Mouse (Mus musculus) adrenal gland, adult 18-20 months (tissue): ENCODE results near the gene Tmem253. TPM values are rescaled to one million over a fixed set of nuclear protein-coding genes. Genes with fewer than 3 reads are reported as not detected.

Experiments used
- total RNA-seq, 2 experiments: library from RNA; stranded (reverse); gene quantifications; 1 replicate in 1 of 2; 2 replicates in 1 of 2; pipeline ENCODE4 v1.2.3; 2021

Tmem253 gene
- total RNA-seq, 2 experiments from 2014 or later: 2.1 to 2.3 TPM

Other genes starting within 250 kb of the Tmem253 start
- gene Ang4, start 242.1 kb upstream of the Tmem253 start, total RNA-seq: not detected
- gene AY358078, start 215.6 kb upstream of the Tmem253 start, total RNA-seq: not detected
- not detected for gene Ear6, start 162.0 kb upstream of the Tmem253 start, total RNA-seq
- 10 to 100 TPM; 30.5 to 36.3 TPM for gene Mettl17, start 130.8 kb upstream of the Tmem253 start, total RNA-seq
- 1 to 10 TPM in 1 of 2 experiments, under 1 TPM in 1; 0.56 to 1.3 TPM for gene Slc39a2, start 122.8 kb upstream of the Tmem253 start, total RNA-seq
- gene Ndrg2, start 101.5 kb upstream of the Tmem253 start, total RNA-seq: 100 to 1,000 TPM; 256 to 257 TPM
- not detected for gene Tppp2, start 97.2 kb upstream of the Tmem253 start, total RNA-seq
- not detected for gene Rnase13, start 92.9 kb upstream of the Tmem253 start, total RNA-seq
- gene Arhgef40, start 30.9 kb upstream of the Tmem253 start, total RNA-seq: 10 to 100 TPM; 37.8 to 39.7 TPM
- 10 to 100 TPM; 53.9 to 61.2 TPM for gene Zfp219, start 5.1 kb downstream of the Tmem253 start, total RNA-seq
- gene Olfr221, start 26.8 kb downstream of the Tmem253 start, total RNA-seq: not detected
- gene Hnrnpc, start 88.4 kb downstream of the Tmem253 start, total RNA-seq: 100 to 1,000 TPM; 285 to 298 TPM
- 1 to 10 TPM in 1 of 2 experiments, under 1 TPM in 1; 0.35 to 1.3 TPM for gene Rpgrip1, start 95.0 kb downstream of the Tmem253 start, total RNA-seq
- gene Supt16, start 181.8 kb downstream of the Tmem253 start, total RNA-seq: 10 to 100 TPM; 51.5 to 53.1 TPM
- 10 to 100 TPM; 69.1 to 80.0 TPM for gene Chd8, start 242.1 kb downstream of the Tmem253 start, total RNA-seq